Mouse (Mus musculus) thymus, adult 2 months (tissue): Measurements from ENCODE around the gene 2010111I01Rik.
"Not testable (repeated sequence)": the region's sequence is repeated elsewhere in the genome, so short reads cannot be mapped to it uniquely, and the experiment has no call there.

Experiments
- CTCF ChIP-seq: fragments of 200-500 bp; IDR thresholded peaks from 2 replicates; pipeline ENCODE4 v1.5.1; 2012; ENCODE audit warnings: mild to moderate bottlenecking, control low read depth, low read length, moderate library complexity, borderline replicate concordance; ENCODE audit not compliant: control insufficient read depth, poor library complexity, insufficient read depth; ENCODE audit errors: extremely low read depth
- POLR2A ChIP-seq: fragments of 200-500 bp; IDR thresholded peaks from 2 replicates; pipeline ENCODE4 v1.6.1; 2012; ENCODE audit warnings: mild to moderate bottlenecking, low read length, control low read depth, moderate library complexity; ENCODE audit not compliant: control insufficient read depth, poor library complexity, insufficient read depth; ENCODE audit errors: extremely low read depth

DNA sequence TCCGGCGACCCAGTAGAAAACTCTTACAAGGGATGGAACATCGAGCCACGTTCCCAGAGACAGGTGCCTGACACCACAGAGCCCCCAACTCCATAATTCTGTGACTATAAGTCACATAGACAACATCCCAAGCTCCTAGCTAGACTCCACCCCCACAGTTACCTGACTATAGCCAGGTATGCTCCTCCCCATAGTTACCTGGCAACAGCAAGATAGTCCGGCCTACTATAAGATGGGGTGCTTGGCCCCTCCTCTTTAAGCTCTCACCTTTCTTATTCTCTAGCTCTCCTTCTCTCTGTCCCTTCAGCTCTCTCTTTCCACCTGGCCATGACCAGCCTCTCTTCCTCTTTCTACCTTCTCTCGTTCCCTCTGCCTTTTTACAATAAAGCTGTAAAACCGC, 118.4 kb downstream of the 2010111I01Rik start:
- TF ChIP-seq POLR2A, CTCF: not testable (repeated sequence)
